Mouse (Mus musculus) heart, postnatal 0 days (tissue): Measurements from ENCODE around the gene Maml2.

Source experiments
- CTCF ChIP-seq: IDR thresholded peaks from 2 replicates; pipeline ENCODE4 v1.5.1; 2016; ENCODE audit warnings: antibody characterized with exemption, control low read depth, low read depth
- EP300 ChIP-seq: IDR thresholded peaks from 2 replicates; pipeline ENCODE4 v1.6.1; 2016; ENCODE audit warnings: antibody characterized with exemption, low read depth

GRCm38 (mm10) chr9:13429477-13430125 lies 131.8 kb downstream of the Maml2 start:
- TF ChIP-seq CTCF: no peak
- TF ChIP-seq EP300: no peak
